Mouse (Mus musculus) lung, postnatal 36 days (tissue): ENCODE results near the gene Kazn.

Source experiments
- DNase-seq: peaks from one replicate; pipeline ENCODE4 v3.0.0; 2022; ENCODE audit warnings: mixed read lengths

Kazn gene

GRCm38 (mm10) chr4:142162729-142163128, 76.5 kb downstream of the Kazn start:
- peak; percentile 58 for DNase-seq

DNA sequence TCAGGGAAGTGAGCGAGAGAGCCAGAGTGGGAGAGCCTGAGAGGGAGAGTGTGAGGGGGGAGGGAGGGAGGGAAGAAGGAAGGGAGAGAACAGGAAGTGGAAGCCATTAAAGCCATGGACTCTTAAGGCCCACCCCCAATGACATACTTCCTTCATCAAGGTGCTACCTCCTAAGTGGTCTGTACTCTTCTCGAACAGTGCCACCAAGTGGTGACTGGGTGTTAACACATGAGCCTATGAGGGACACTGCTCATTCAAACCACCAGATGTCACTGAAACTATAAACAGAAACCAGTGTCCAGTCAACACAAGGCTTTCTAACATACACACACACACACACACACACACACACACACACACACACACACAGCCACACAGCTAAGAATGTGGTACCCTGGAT, 77.1 kb downstream of the Kazn start:
- peak; percentile 29 for DNase-seq

GRCm38 (mm10) chr4:142160041-142160440, 79.2 kb downstream of the Kazn start:
- peak; percentile 26 for DNase-seq

GRCm38 (mm10) chr4:142156506-142156905, 82.7 kb downstream of the Kazn start:
- no peak for DNase-seq

GRCm38 (mm10) chr4:142154246-142154645, 85.0 kb downstream of the Kazn start:
- no peak for DNase-seq

DNA sequence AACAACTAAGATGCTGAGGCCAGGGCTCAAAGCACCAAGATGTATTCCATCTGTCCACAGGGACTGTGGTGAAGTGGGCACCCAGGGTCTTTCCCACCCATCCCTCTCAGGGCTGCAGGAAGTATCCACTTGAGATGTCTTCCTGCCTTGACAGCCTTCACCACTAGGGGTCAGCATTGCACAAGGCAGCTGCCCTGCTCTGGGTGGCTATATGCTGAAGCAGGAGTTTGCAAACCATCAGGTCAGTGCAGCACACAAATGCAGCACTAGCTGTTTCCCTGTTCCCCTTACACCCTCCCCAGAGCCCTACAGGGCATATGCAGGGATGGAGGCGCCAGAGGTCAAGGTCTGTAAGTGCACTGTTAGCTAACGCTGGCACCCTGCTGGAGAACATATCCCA, 85.7 kb downstream of the Kazn start:
- DNase-seq, result peak; percentile 92

- no peak for DNase-seq
These were observed 86.3 kb downstream of the Kazn start for GRCm38 (mm10) chr4:142152733-142153422.

- DNase-seq, result no peak
These were observed 89.1 kb downstream of the Kazn start for GRCm38 (mm10) chr4:142150086-142150485.

DNA sequence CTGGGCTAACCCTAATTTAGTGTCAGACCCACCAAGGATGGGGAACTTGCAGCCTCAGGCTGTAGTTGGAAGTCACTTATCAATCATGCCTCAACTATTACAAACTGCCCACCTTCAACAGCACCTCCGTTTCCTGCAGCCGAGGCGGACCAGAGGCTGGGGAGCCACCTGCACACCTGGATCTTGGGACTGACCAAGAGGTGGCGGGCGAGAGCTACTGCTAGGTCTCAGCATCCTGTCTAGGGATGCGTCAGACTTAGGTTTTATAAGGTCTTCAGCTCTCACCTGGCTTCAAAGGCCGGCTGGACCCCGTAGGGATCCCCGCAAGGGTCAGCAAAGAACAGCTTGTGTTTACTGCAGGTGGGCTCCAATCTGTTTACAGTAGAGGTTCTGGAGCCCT, 90.0 kb downstream of the Kazn start:
- DNase-seq, result no peak

- DNase-seq, result no peak
These were observed 91.5 kb downstream of the Kazn start for GRCm38 (mm10) chr4:142147671-142148070.

DNA sequence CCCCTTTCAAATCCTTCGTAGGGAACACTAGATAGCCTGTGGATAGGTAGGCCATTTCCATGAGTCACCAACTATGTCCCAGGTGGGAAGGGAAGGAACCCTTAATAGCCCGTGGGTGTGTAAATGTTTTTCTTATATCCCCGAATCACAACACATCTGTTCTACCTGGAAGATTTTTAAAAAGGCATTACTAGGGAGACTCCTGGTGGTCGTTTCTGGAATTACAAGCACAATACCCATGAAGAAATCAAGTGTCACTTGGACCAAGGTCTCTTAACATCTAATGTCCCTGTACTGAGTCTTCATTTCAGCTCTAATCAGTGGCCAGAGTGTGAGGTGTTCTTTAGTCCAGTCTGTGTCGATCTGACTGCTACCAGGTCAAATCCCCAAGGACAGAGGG, 95.1 kb downstream of the Kazn start:
- peak; percentile 71 for DNase-seq

GRCm38 (mm10) chr4:142143290-142143689, 95.9 kb downstream of the Kazn start:
- DNase-seq, result no peak

- DNase-seq, result no peak
These were observed 99.5 kb downstream of the Kazn start for GRCm38 (mm10) chr4:142139729-142140128.

DNA sequence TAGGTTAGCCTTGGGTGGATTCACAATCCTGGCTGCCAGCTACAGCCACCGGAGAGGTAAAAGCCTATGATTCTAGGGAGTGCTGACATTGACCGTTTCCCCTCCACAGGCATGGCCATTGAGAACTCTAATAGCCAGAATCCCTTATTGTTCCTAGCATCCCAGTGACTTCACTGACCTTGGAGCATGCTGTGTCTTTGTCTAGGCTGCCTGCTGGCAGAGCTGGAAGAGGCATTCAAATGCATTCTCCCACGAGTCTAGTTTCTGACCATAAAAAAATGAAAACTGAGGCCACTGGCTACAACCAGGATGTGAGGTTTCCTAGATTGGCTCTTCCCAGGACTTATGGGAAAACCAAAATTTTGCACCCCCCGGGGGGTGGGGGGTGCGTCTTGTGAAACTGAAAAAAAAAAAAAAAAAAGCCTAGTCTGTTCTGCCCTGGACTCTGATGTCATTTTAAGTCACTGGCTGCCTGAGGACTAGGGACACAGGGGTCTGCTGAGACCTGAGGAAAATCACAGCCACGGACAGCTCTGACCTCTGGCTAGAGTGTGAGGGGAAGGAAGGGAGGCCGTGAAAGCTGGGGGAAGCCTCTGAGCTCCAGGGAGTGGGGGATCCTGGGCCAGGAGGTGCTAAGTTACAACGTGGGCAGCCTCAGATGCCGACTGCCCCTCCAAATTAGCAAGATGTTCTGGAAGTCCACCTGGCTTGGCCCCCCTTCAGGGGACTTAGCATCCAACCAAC, 100.7 kb downstream of the Kazn start:
- DNase-seq, result no peak

GRCm38 (mm10) chr4:142136766-142137503, 102.3 kb downstream of the Kazn start:
- DNase-seq, result no peak

DNA sequence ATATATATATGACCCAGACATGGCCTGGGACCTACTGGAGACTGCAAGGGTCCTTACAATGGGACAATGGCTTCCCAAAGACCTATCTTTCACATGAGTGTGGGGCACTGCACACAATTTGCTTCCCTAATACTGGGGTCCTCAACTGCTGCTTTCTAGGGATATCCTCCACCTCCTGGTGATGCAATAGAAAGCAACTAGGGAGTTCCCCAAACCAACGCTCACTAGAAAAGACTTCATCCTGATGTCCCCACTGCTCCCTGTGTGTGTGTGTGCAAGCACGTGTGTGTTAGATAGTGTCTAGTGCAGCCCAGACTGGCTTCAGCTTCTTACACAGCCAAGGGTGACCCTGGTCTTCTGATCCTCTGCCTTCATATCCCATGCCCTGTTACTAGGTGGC, 103.7 kb downstream of the Kazn start:
- DNase-seq, result no peak

DNA sequence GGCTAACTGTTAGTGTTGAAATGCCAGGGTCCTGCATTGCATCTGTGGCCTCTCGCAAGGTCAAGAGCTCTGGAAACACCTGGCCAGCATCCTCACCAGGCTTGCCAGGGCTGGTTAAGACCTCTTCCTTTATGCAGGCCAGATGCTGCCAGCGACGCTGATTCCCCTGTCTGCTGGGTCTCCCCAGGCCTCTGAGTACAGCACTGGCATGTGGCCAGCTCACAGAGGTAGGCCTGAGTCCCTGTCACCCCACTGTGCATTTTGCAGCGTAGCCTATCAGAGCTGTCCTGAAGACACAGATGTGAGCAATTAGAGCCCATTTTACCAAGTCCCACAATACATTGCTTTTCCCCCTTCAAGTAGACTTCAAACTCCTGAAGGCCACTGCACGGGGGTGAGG, 109.0 kb downstream of the Kazn start:
- no peak for DNase-seq

DNA sequence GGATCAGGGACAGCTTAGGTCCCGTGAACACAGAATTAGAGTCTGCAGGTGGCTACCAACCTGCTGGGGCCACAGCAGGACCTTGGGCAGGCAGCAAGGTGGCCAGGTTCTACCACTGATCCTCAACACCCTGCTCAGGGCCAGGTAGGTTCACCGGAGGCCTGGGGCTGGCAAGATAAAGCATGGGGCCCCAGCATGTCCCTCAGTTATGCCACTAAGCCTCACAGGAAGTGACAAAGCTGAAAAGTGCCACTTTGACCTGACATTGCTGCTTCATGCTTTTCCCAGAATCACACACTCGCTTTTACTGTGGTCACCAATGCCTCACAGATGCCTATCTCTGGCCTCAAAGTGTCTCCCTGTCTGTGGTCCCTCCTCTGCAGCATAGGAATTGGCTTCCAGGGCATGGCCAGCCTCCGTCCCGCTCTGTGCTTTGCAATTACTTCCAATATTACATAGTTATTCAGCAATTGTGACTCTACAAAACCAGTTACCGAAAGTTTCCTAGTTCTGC, 111.9 kb downstream of the Kazn start:
- no peak for DNase-seq

GRCm38 (mm10) chr4:142126641-142127274, 112.4 kb downstream of the Kazn start:
- DNase-seq, result no peak

DNA sequence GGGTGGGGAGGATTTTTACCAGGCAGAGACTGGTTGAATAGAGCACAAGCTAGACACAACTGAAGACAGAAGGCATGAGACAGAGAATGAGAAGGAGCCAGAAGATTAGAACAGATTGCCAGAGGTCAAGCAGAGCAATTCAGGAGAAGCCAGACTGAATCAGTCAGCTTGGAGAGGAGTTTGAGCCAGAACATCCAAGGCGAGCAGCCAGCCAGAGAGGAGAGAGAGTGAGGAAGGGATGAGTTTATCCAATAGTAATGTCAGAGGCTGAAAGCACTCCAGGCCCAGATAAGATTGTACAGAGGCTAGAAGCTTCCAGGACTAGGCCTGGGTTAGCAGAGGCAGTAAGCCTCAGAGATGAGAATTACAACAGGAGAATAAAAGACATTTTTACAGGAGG, 118.0 kb downstream of the Kazn start:
- DNase-seq, result no peak

DNA sequence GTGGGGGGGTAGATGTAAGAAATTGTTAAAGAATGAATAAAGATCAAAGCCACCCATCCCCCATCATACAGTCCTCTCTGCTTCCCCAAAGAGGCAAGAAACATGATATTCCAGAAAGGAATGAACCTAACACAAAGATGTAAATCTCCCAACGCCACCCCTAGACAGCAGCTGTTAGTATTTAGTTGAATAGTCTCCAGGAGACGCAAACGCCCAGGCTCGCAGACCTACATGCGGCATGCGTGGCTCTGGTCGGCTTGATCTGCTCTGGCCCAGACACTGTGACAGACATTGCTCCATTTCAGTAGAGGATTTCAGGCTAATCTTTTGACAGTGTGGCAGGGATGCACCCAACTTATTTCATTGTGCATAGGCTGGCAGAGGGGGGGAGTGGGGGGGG, 120.7 kb downstream of the Kazn start:
- no peak for DNase-seq

DNA sequence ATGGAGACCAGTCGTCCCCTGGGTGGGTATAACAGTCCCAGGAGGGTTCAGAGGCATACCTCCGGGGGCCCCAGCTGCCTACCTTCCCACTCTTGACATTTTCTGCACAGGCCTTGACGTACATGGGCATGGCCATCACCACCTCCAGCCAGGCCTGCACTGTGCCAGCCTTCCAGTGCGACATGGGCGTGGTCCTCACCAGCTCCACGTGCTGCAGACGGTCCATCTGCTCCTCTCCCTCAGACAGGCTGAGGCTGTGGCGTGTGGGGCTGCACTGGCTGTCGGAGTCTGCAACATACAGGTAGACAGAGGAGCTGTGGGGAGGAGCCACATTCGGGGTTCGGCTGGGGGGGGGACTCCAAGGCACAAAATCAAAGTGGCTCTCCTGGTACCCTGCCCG, 121.2 kb downstream of the Kazn start:
- DNase-seq, result no peak

GRCm38 (mm10) chr4:142113306-142113705, 125.9 kb downstream of the Kazn start:
- peak; percentile 32 for DNase-seq
